18 mouse cellular contexts compared by ENCODE assay signal in the genomic region with DNA sequence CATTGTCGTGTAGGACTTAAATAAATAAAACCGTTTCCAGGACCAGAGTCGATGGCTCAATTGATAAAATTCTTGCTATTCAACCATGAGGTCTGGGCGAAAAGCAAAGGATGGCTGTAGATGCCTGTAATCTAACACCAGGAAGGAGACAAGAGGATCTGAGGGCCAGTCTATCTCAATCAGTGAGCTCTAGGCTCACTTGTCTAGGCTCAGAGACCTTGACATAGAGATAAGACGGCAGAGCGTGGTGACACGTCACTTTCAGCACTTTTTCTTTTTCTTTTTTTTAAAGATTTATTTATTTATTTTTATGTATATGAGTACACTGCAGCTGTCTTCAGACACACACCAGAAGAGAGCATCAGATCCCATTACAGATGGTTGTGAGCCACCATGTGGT.
"Had no signal": no experiment of that assay in that cellular context is flagged by ENCODE, and none has a peak within 500 bp of the region (broad histone marks: within the 10 kb centered on the region; RNA-seq: fewer than 3 reads in every experiment).

No protein-coding gene starts in this region.

- H3K27ac ChIP-seq: limb, embryonic 10.5 days; limb, embryonic 12.5 days; limb, embryonic 13.5 days; limb, embryonic 15.5 days; liver, embryonic 12.5 days; liver, embryonic 13.5 days; liver, embryonic 14.5 days; liver, embryonic 15.5 days; lung, embryonic 15.5 days; macrophage; midbrain, embryonic 10.5 days; midbrain, embryonic 12.5 days; midbrain, embryonic 13.5 days; midbrain, embryonic 15.5 days had no signal

- H3K9ac ChIP-seq: limb, embryonic 12.5 days; limb, embryonic 13.5 days; limb, embryonic 15.5 days; liver, embryonic 12.5 days; liver, embryonic 13.5 days; liver, embryonic 14.5 days; liver, embryonic 15.5 days; liver, postnatal 0 days; lung, embryonic 14.5 days; lung, embryonic 15.5 days; midbrain, embryonic 12.5 days; midbrain, embryonic 13.5 days; midbrain, embryonic 15.5 days had no signal

- H3K9me3 ChIP-seq: limb, embryonic 10.5 days; limb, embryonic 12.5 days; limb, embryonic 13.5 days; limb, embryonic 15.5 days; liver, embryonic 12.5 days; liver, embryonic 13.5 days; liver, embryonic 15.5 days; lung, embryonic 15.5 days; megakaryocyte, embryonic 14.5 days; midbrain, embryonic 10.5 days; midbrain, embryonic 12.5 days; midbrain, embryonic 13.5 days; midbrain, embryonic 15.5 days had no signal

- H3K4me3 ChIP-seq: limb, embryonic 10.5 days; limb, embryonic 12.5 days; limb, embryonic 13.5 days; limb, embryonic 15.5 days; liver, embryonic 12.5 days; liver, embryonic 13.5 days; liver, embryonic 15.5 days; lung, embryonic 15.5 days; megakaryocyte, embryonic 14.5 days; midbrain, embryonic 10.5 days; midbrain, embryonic 12.5 days; midbrain, embryonic 13.5 days; midbrain, embryonic 15.5 days; myocyte had no signal

- H3K36me3 ChIP-seq: limb, embryonic 10.5 days; limb, embryonic 12.5 days; limb, embryonic 13.5 days; limb, embryonic 15.5 days; liver, embryonic 12.5 days; liver, embryonic 13.5 days; liver, embryonic 15.5 days; lung, embryonic 15.5 days; midbrain, embryonic 10.5 days; midbrain, embryonic 12.5 days; midbrain, embryonic 13.5 days; midbrain, embryonic 15.5 days had no signal
